Mouse (Mus musculus) left cerebral cortex, adult 8-10 months (tissue): ENCODE measurements around the gene Atp8b5. TPM values are rescaled to one million over a fixed set of nuclear protein-coding genes. Genes with fewer than 3 reads are reported as not detected.

Experiments used
- DNase-seq, 2 experiments: peaks; one replicate each; pipeline ENCODE4 v3.0.0; 2022; ENCODE audit warnings: low spot score in 2 of 2
- total RNA-seq, 4 experiments: library from RNA; stranded (reverse); gene quantifications; 2 replicates each; pipeline ENCODE4 v1.2.4; 2022

Gene Atp8b5
- total RNA-seq, 4 experiments from 2014 or later = 0.09 to 0.46 (median 0.25) TPM

GRCm38 (mm10) chr4:43382155-43383020 lies 115.4 kb downstream of the Atp8b5 start:
- DNase-seq = no peak

- DNase-seq = no peak
Observed at GRCm38 (mm10) chr4:43383246-43384082, 116.5 kb downstream of the Atp8b5 start.

GRCm38 (mm10) chr4:43384083-43384460 lies 117.1 kb downstream of the Atp8b5 start:
- no peak for DNase-seq

GRCm38 (mm10) chr4:43384541-43384940 lies 117.6 kb downstream of the Atp8b5 start:
- DNase-seq = no peak

- DNase-seq = no peak
Observed at GRCm38 (mm10) chr4:43386932-43387331, 120.0 kb downstream of the Atp8b5 start.

GRCm38 (mm10) chr4:43389390-43389789 lies 122.4 kb downstream of the Atp8b5 start:
- no peak for DNase-seq

GRCm38 (mm10) chr4:43389845-43390440 lies 123.0 kb downstream of the Atp8b5 start:
- no peak for DNase-seq

- DNase-seq = no peak
Observed at GRCm38 (mm10) chr4:43391521-43392050, 124.6 kb downstream of the Atp8b5 start.

GRCm38 (mm10) chr4:43394345-43394891 lies 127.5 kb downstream of the Atp8b5 start:
- DNase-seq = no peak

- DNase-seq = no peak
Observed at GRCm38 (mm10) chr4:43395147-43395546, 128.2 kb downstream of the Atp8b5 start.

GRCm38 (mm10) chr4:43395836-43396235 lies 128.9 kb downstream of the Atp8b5 start:
- no peak for DNase-seq

GRCm38 (mm10) chr4:43396381-43396780 lies 129.4 kb downstream of the Atp8b5 start:
- DNase-seq = no peak

GRCm38 (mm10) chr4:43398014-43398413 lies 131.1 kb downstream of the Atp8b5 start:
- no peak for DNase-seq

- peak in 1 of 2 experiments; percentile 60 for DNase-seq
Observed at GRCm38 (mm10) chr4:43398829-43399331, 131.9 kb downstream of the Atp8b5 start.

GRCm38 (mm10) chr4:43399391-43400131 lies 132.6 kb downstream of the Atp8b5 start:
- DNase-seq = no peak

GRCm38 (mm10) chr4:43400976-43401375 lies 134.0 kb downstream of the Atp8b5 start:
- no peak for DNase-seq

GRCm38 (mm10) chr4:43401486-43401885 lies 134.5 kb downstream of the Atp8b5 start:
- no peak for DNase-seq

- DNase-seq = no peak
Observed at GRCm38 (mm10) chr4:43402212-43402611, 135.3 kb downstream of the Atp8b5 start.

GRCm38 (mm10) chr4:43404697-43405096 lies 137.7 kb downstream of the Atp8b5 start:
- no peak for DNase-seq
